Mouse (Mus musculus): Measurements from ENCODE around the gene Serpinb5.
"Not testable (repeated sequence)": the region's sequence is repeated elsewhere in the genome, so short reads cannot be mapped to it uniquely, and the experiment has no call there.

The Serpinb5 gene

GRCm38 (mm10) chr1:106860847-106861246, at the start of gene Serpinb5:
Serpinb5 (plus strand) TSS chr1:106861173.
- DNase-seq (ENCODE audit: low spot score), result no peak

DNA sequence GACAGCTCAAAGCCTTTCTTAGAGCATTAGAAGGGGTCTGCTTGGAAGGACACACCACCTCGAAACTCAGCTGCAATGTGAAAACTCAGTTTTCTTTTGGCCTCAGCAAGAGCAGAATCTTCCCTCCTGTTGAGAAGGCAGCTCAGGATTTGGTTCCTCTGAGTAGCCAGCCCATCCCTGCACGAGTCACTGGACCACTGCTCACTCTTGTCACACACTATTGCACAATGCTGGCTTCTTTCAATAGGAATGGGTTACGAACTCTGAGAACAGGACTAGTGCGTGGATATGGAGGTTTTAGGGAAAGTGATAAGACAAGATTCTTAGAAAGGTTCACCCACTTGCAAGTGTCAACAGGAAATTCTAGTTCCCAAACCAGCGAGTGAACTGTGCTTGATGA, 46.1 kb upstream of the Serpinb5 start:
- no peak for DNase-seq (ENCODE audit: low spot score)

DNA sequence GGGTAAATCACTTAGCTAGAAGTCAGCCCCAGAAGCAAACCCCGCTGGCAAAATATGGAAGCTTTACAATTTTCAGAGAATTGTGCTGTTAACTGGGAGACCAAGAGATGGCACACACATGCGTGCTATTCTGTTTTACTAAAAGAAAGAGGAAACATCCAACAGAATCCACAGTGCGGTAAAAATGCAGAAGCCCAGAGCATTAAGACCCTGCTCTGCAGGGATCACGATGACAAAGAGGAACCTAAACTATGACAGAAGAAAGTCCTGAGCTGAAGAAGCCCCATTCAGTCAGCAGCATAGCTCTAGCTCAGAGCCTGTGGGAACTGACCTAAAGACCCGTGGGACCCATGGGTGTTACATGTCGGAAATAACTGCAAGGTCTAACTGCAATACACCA, 45.7 kb upstream of the Serpinb5 start:
- DNase-seq (ENCODE audit: low spot score), result no peak

GRCm38 (mm10) chr1:106816766-106817165, 44.2 kb upstream of the Serpinb5 start:
- no peak for DNase-seq (ENCODE audit: low spot score)

DNA sequence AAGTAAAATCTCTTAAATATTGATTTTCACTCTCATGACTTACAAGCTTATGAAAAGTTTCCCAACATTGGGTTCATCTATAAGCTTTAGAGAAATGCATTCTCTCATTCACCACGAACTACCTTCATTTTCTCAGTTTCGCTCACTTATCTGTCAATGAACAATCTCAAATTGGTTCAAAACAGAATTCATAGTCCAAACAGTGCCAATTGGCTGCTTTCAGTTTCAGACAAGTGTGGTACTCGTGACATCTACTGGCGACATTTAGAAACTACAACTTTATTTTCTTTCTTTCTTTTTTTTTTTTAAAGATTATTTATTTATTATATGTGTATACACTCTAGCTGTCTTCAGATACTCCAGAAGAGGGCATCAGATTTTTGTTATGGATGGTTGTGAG, 42.6 kb upstream of the Serpinb5 start:
- no peak for DNase-seq (ENCODE audit: low spot score)

DNA sequence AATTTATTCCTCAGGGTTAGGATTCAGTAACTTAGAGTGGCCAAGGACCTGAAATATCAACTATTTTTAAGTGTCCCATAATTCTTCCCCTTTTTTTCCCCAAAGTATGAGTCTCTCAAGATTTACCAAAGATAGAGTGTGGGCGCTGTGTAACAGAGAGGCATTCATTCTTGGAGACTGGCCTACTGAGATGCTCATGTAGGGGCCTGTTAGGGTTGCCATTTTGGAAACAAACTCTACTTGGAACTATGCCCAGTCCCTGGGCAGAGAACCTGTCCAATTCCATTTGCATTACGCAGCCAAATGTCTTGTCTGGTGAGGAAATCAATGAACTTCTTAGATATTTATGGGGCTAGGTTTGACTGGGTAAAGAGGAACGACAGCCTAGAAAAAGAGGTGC, 38.7 kb upstream of the Serpinb5 start:
- no peak for DNase-seq (ENCODE audit: low spot score)

GRCm38 (mm10) chr1:106828784-106829183, 32.2 kb upstream of the Serpinb5 start:
- no peak for DNase-seq (ENCODE audit: low spot score)

DNA sequence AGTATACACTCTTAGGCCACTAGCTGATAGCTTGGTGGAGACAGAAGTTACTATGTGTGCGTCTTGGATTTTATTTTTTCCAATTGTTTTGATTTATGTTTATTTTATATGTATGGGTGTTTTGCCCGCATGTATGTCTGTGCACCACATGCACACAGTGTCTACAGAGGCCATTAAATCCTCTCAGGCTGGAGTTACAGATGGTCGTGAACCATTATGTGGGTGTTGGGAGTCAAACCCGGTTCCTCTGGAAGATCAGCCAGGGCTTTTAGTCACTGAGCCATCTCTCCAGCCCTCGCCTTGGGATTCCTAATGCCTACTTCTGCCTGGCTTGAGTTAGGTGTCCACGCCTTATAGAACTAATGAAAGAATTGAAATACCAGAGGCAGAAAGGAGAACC, 4.6 kb downstream of the Serpinb5 start:
- no peak for DNase-seq (ENCODE audit: low spot score)

GRCm38 (mm10) chr1:106866029-106866428, 5.1 kb downstream of the Serpinb5 start:
- DNase-seq (ENCODE audit: low spot score), result no peak

GRCm38 (mm10) chr1:106866768-106867167, 5.8 kb downstream of the Serpinb5 start:
- DNase-seq (ENCODE audit: low spot score), result no peak

- no peak for DNase-seq (ENCODE audit: low spot score)
Observed at GRCm38 (mm10) chr1:106869986-106870385, 9.0 kb downstream of the Serpinb5 start.

DNA sequence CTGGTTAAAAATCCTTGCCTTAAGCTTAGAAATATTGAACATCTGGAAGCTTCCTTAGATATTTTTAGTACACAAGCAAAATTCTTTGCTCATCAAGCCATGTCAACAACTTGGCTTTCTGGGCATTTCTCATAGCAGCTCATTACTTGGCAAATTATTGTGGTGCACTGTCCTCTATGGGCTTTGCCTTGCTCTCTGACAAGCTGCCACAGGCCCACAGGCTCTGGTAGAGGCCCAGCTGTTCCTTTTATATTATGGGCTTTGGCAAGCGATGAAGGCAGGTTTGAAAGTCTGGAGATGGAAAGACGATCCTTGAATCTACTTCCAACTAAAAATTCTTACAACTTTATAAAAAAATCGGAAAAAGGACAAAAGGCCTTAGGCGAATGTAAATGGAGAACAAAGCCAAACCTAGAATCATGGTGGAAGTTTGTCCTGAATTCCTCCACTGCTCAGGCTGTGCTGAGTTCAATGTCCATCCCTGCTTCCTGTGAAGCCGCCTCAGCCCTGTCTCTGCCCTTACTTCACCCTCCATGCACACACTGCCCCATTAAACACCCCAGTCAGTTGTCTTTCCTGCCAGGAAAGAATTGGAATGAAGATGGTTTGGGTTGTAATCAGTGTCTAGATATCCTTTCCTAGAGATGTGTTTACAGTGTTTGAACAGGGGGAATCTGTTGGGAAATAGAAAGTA, 14.4 kb downstream of the Serpinb5 start:
- no peak for DNase-seq (ENCODE audit: low spot score)

GRCm38 (mm10) chr1:106876147-106876546, 15.2 kb downstream of the Serpinb5 start:
- DNase-seq (ENCODE audit: low spot score), result no peak

DNA sequence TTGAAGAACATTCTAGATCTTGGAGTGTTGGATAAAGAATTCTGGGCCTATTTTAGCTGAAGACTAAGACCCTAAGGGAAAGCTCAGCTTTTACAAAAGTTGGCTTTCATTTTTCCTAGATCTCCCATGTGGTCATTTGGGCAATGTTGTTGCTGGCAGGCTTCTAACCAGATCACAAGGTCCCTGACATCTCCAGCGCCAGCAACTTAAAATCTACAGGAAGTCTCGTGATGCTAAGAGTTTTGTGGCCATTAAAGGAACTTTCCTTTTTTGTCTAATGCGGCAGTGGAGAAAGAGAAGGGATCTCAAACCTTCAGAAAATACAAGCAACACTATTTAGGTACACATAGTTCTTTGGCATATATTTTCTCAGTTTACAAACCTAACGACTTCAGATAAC, 21.8 kb downstream of the Serpinb5 start:
- no peak for DNase-seq (ENCODE audit: low spot score)

DNA sequence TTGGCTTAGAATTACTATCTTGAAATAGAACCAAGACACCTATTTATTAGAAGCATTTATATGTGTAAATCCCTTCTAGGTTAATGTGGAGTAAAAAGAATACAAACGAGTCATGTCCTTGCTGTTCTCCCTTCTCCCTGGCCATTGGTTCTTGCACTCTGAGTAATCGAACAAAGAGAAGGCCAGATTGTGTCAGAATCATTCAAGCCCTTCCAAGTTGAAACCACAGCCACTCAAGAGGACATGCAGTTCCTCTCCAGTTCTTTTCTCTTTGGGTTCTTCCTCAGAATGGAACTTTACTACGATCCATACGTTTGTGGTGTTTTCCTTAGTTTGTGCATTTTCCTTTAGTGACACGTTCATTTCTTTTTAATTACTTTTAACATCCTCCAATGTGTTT, 22.4 kb downstream of the Serpinb5 start:
- no peak for DNase-seq (ENCODE audit: low spot score)

GRCm38 (mm10) chr1:106883812-106884211, 22.8 kb downstream of the Serpinb5 start:
- DNase-seq (ENCODE audit: low spot score), result no peak

- DNase-seq (ENCODE audit: low spot score), result not testable (repeated sequence)
Observed at GRCm38 (mm10) chr1:106895142-106895541, 34.2 kb downstream of the Serpinb5 start.

DNA sequence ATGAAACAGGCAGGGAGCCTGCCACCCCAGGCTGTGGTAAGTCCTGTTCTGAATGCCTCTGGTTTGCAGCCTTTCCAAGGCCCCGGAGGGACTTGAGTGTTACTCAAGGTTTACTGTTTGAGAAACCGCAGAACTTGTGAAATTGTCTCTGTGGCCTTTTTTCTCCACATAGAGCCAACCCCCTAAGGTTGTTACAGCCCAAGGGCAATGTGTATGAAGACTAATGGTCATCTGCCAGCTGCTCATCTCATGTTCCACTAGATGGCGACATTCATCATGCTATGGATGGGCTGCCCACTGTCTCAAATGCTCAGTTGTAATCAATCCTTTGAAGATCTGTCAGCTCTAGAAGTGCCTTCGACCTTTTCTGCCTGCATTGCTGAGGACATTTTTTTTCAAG, 40.4 kb downstream of the Serpinb5 start:
- no peak for DNase-seq (ENCODE audit: low spot score)

GRCm38 (mm10) chr1:106931954-106932353, 71.0 kb downstream of the Serpinb5 start:
- no peak for DNase-seq (ENCODE audit: low spot score)
